Mouse (Mus musculus) neural tube, embryonic 15.5 days (tissue): ENCODE data around the gene Cadm1. TPM values are rescaled to one million over a fixed set of nuclear protein-coding genes. Genes with fewer than 3 reads are reported as not detected.
A peak's percentile ranks its signal among the peaks of the same experiment; 100 is the strongest.

Source experiments
- ATAC-seq: fragments of 200-750 bp; cut with Nextera tagmentation; 2 replicates; pipeline ENCODE4 v1.8.0; 2017; ENCODE audit warnings: mild to moderate bottlenecking, moderate TSS enrichment, moderate library complexity; ENCODE audit not compliant: low FRiP score
- H3K27ac ChIP-seq: fragments of 300-500 bp; sonication (generic); replicated peaks from 2 replicates; pipeline ENCODE4 v1.5.1; 2015; ENCODE audit warnings: mild to moderate bottlenecking, inconsistent platforms
- H3K27me3 ChIP-seq: fragments of 300-500 bp; sonication (generic); replicated peaks from 2 replicates; pipeline ENCODE4 v1.6.1; 2015; ENCODE audit warnings: inconsistent platforms
- H3K36me3 ChIP-seq: fragments of 300-500 bp; sonication (generic); 2 replicates; pipeline ENCODE4 v1.6.1; 2015; ENCODE audit warnings: inconsistent platforms
- H3K4me1 ChIP-seq: fragments of 300-500 bp; sonication (generic); 2 replicates; pipeline ENCODE4 v1.6.1; 2015; ENCODE audit warnings: inconsistent platforms
- H3K4me2 ChIP-seq: fragments of 300-500 bp; sonication (generic); 2 replicates; pipeline ENCODE4 v1.6.1; 2015; ENCODE audit warnings: inconsistent platforms, mild to moderate bottlenecking, moderate library complexity
- H3K4me3 ChIP-seq: fragments of 300-500 bp; sonication (generic); replicated peaks from 2 replicates; pipeline ENCODE4 v1.5.1; 2015; ENCODE audit warnings: mild to moderate bottlenecking, inconsistent platforms
- H3K9ac ChIP-seq: fragments of 300-500 bp; sonication (generic); replicated peaks from 2 replicates; pipeline ENCODE4 v1.6.1; 2015; ENCODE audit warnings: mild to moderate bottlenecking, inconsistent platforms
- H3K9me3 ChIP-seq: fragments of 300-500 bp; sonication (generic); replicated peaks from 2 replicates; pipeline ENCODE4 v1.6.1; 2016; ENCODE audit warnings: inconsistent platforms
- WGBS: fragments of 180-500 bp; shearing (Covaris S2); methylation state at CpG from one replicate; pipeline ENCODE4 v1.1.7; 2015; ENCODE audit warnings: mixed read lengths; 5-methylcytosine and 5-hydroxymethylcytosine counted together
- polyA plus RNA-seq: library from polyadenylated mRNA; unstranded; fragments of >200 nt; fragmentation: Nextera tagmentation; extraction: Ambion mirVana; gene quantifications from 2 replicates; pipeline ENCODE4 v1.2.1, GENCODE M21; 2015

Gene Cadm1
- 146 and 157 TPM in 2 replicates for polyA plus RNA-seq

DNA sequence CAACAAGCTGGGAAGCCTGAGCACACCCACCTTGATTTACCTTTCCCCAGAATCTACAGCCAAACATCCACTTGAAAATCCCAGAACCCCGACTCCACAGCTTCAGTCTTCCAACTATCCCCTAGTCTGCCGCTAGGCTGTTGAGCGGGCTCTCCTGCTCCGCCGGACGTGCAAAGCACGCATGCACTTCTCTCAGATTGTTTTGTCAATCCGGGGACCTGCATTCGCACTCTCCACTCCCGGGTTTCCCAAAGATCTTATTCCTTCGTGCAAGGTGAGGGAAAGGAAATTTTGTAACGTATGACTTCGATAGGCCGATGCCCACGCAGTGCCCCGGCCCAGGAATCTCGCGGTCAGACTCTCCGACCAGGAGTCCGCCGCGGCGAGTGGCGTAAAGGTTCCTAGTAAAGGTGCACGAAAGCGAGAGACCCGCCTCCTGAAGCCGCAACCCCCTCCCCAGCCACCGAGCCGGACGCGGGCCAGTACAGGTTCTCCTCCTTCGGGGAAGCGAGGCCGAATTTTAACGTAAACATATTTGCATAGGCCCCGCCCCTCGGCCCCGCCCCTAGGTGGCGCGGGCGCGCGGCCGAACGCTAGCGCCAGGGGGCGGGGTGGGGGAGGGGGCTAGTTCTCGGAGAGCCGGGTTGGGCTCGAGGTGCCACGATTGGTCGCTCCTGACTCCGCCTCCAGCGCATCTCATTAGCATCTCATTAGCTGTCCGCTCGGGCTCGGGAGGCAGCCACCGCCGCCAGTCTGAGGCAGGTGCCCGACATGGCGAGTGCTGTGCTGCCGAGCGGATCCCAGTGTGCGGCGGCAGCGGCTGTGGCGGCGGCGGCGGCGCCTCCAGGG, at the start of gene Cadm1:
Gene Cadm1, plus strand, starts transcription at position 572 of the 849 bp plus-strand sequence.
- Histone ChIP-seq H3K9me3 (no peaks in the 10 kb centered on the region), H3K4me3 (peak within 1 kb of the TSS; percentile 82)

DNA sequence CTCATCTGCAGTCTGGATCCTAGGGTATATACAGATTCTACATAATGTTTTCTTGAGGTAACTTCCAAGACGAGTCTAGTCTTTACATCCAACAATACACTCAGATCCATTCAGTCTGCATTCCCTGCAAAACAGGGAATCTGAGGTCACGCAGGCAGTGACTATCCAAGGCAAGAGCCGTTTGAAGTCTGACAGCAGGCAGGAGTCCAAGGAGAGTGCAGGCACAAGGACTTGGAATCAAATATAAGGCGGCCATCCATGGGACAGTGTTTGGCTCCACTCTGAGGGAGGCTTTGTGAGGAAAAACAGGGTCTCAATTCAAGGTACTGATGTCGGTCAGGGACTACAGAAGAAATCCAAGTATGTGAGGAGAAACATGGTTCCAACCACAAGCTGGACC, 45.5 kb upstream of the Cadm1 start:
- H3K4me2 ChIP-seq, result no peak overlapping the region
- no peak overlapping the region for H3K4me3 ChIP-seq
- H3K27ac ChIP-seq, result no peak overlapping the region
- no peaks in the 10 kb centered on the region for H3K4me1 ChIP-seq
- no peak for ATAC-seq
- 86% methylated on average over 5 of the region's 5 CpGs for WGBS
- no peak overlapping the region for H3K9ac ChIP-seq
- H3K36me3 ChIP-seq, result no peaks in the 10 kb centered on the region
- H3K27me3 ChIP-seq, result no peaks in the 10 kb centered on the region
- no peaks in the 10 kb centered on the region for H3K9me3 ChIP-seq

More for the DNA sequence above, at the start of gene Cadm1:
- ATAC-seq, result peak; percentile 96
- Histone ChIP-seq H3K36me3 (no peaks in the 10 kb centered on the region), H3K27me3 (no peaks in the 10 kb centered on the region), H3K4me2 (peak within 1 kb of the TSS; percentile 80), H3K4me1 (peaks cover 32% of the 10 kb centered on the region), H3K9ac (peak within 1 kb of the TSS; percentile 88), H3K27ac (peak within 1 kb of the TSS; percentile 94)
- WGBS, result under 1% methylated on average over 67 of the region's 72 CpGs

DNA sequence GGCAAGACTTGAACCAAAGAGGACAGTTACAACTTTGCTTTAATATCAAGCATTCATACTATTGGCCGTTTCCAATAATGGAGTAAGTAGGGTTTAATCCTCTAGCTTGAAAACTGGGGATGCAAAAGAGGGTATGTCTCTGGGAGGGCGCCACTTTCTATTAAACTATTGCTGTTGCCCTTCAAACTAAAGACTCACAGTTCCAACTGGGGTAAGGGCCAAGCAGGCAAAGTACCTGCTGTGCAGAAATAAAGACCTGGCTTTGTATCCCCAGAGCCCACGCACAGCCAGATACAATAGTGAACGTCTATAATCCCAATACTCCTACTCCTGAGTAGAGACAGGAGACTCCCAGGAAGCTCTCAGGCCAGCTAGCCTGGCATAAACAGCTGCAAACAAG, 44.8 kb upstream of the Cadm1 start:
- no peaks in the 10 kb centered on the region for H3K9me3 ChIP-seq
- H3K4me3 ChIP-seq, result no peak overlapping the region
- no peak overlapping the region for H3K4me2 ChIP-seq
- no peaks in the 10 kb centered on the region for H3K4me1 ChIP-seq
- no peak overlapping the region for H3K27ac ChIP-seq
- WGBS, result 59% methylated on average over 4 of the region's 4 CpGs
- H3K9ac ChIP-seq, result no peak overlapping the region
- H3K27me3 ChIP-seq, result no peaks in the 10 kb centered on the region
- H3K36me3 ChIP-seq, result no peaks in the 10 kb centered on the region
- no peak for ATAC-seq

DNA sequence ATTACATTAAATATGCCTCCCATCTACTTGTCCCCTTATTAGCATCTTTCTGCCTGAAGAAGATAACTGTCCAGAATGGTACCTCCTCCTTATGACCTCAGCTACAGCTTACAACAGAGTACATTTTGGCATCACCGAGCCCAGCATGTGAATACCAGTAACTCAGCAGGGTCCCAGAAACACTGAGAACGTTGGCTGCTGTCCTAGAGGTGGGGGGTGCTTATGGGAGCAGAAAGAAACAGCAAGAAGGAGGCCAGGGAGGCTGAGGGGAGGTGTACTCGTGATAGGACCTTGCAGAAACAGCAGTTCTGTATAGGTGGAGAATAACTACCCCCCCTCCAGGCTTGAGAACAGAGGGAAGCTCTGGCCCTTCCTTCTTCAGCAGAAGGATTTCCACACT, 30.2 kb upstream of the Cadm1 start:
- Histone ChIP-seq H3K9me3 (no peaks in the 10 kb centered on the region), H3K4me3 (no peak overlapping the region), H3K4me2 (no peak overlapping the region), H3K36me3 (no peaks in the 10 kb centered on the region), H3K27ac (no peak overlapping the region), H3K9ac (no peak overlapping the region), H3K27me3 (no peaks in the 10 kb centered on the region), H3K4me1 (no peaks in the 10 kb centered on the region)
- 20% methylated on average over 3 of the region's 3 CpGs for whole genome bisulfite sequencing
- ATAC-seq, result no peak

DNA sequence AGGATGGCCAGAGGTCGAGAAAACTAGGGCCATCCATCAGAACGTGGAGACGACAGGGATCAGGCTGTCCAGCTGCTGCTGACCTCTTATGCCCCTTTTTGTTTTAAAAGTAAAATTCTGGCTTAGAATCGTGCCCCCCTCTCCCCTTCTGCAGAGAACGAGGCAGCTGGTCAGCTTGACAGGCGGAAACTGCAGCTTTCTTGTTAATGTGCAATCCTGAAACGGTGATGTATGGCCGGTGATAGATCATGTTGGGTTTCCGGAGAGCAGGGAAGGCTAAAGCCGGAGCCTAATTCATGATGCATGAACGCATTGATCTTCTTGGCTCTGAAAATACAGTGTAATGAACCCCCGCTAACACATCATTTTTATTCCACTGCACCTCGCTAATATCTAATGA, 24.0 kb upstream of the Cadm1 start:
- ATAC-seq, result no peak
- 14% methylated on average over 13 of the region's 13 CpGs for WGBS

DNA sequence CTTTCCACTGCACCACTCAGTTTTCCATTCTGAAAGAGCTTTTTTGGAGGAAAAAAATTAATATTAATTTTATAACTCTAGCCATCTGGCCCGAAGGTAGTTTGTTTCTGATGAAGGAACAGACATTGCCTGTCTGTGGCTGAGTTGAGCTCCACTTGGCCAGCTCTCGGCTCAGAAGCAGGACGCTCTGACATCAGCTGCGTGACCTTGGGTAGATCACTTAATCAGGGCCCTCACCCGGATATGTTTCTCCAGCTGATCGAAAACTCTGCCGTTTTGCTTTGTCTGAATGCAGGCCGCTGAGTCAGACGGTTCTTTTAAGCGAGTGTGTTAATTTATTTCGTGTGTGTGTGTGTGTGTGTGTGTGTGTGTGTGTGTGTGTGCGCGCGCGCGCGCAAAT, 23.1 kb upstream of the Cadm1 start:
- no peak for ATAC-seq
- 81% methylated on average over 17 of the region's 17 CpGs for WGBS
- H3K27ac ChIP-seq, result no peak overlapping the region

More for the DNA sequence above, 24.0 kb upstream of the Cadm1 start:
- Histone ChIP-seq H3K4me3 (no peak overlapping the region), H3K9me3 (no peaks in the 10 kb centered on the region), H3K36me3 (no peaks in the 10 kb centered on the region), H3K4me1 (peaks cover 17% of the 10 kb centered on the region), H3K4me2 (no peak overlapping the region), H3K27me3 (no peaks in the 10 kb centered on the region), H3K9ac (no peak overlapping the region), H3K27ac (0 out of 2 replicates have a peak overlapping the region, but pooled peaks have one; percentile 9)

DNA sequence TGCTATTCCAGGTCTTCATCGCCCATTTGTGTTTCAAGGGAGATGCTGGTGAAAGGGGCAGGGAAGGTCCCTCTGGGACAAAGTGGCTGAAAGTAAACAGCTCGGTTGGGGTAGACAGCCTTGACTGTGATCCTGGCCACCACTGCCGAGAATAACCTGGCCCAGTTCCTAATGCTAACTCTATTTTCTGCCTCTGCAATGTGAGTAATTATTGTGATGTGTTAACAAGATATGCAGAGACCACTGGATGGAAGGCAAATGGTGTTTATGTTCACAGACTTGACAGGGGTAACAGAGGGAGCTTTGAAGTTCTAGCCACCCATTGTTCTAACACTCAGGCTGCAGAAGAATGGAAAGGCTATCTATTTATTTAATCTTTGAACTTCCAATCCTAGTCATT, 21.9 kb upstream of the Cadm1 start:
- no peak for ATAC-seq
- no peak overlapping the region for H3K9ac ChIP-seq
- H3K27ac ChIP-seq, result no peak overlapping the region
- no peaks in the 10 kb centered on the region for H3K27me3 ChIP-seq
- H3K4me2 ChIP-seq, result no peak overlapping the region
- H3K4me1 ChIP-seq, result peaks cover 17% of the 10 kb centered on the region
- H3K4me3 ChIP-seq, result no peak overlapping the region
- no peaks in the 10 kb centered on the region for H3K9me3 ChIP-seq
- H3K36me3 ChIP-seq, result no peaks in the 10 kb centered on the region
- 65% methylated on average over 3 of the region's 3 CpGs for WGBS

More for the DNA sequence above, 23.1 kb upstream of the Cadm1 start:
- no peak overlapping the region for H3K4me2 ChIP-seq
- peaks cover 17% of the 10 kb centered on the region for H3K4me1 ChIP-seq
- H3K9me3 ChIP-seq, result no peaks in the 10 kb centered on the region
- no peak overlapping the region for H3K4me3 ChIP-seq
- no peak overlapping the region for H3K9ac ChIP-seq
- no peaks in the 10 kb centered on the region for H3K27me3 ChIP-seq
- no peaks in the 10 kb centered on the region for H3K36me3 ChIP-seq

DNA sequence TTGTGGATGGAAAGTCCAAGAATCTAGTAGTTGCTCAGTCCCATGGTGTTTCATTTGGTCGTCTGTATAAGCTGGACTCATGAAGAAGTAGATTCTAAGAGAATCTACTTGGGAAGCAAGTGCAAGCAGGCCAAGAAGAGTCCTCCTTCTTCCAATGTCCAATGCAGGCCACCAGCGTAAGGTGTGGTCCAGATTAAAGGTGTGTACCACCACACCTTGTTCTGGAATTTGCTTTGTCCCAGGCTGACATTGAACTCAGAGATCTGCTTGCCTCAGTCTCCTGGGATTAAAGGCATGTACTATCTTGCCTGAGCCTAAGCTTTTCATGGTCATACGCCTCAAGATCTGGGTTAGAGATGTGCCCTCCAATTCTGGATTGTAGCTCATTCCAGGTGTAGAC, 17.5 kb upstream of the Cadm1 start:
- no peak for ATAC-seq
- Histone ChIP-seq H3K4me2 (no peak overlapping the region), H3K27me3 (no peaks in the 10 kb centered on the region), H3K9ac (no peak overlapping the region), H3K36me3 (no peaks in the 10 kb centered on the region), H3K4me1 (peaks cover 5% of the 10 kb centered on the region; the same call in 1 of the 2 replicates), H3K9me3 (no peaks in the 10 kb centered on the region), H3K27ac (no peak overlapping the region), H3K4me3 (no peak overlapping the region)
- 92% methylated on average over 3 of the region's 3 CpGs for WGBS

DNA sequence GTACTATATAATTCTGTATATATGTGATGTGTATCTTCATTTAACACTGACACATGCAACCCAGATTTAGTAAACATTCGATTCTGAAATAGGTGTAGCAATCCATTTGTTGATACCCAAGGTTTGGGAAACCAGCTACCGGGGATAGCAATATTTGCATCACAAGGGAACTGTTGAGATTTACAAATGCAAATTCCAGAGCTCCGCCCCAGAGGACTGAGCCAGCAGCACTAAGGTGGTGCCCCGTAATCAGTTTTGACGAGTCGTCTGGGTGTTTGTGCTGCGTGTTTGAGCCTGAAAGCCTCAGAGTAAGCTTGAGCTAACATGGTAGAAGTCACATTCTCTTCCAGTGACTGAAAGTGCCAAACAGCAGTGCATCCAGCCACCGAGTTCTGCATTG, 15.7 kb upstream of the Cadm1 start:
- Histone ChIP-seq H3K4me1 (peaks cover 5% of the 10 kb centered on the region; the same call in 1 of the 2 replicates), H3K36me3 (no peaks in the 10 kb centered on the region), H3K4me3 (no peak overlapping the region), H3K27me3 (no peaks in the 10 kb centered on the region), H3K9ac (no peak overlapping the region), H3K4me2 (no peak overlapping the region), H3K9me3 (no peaks in the 10 kb centered on the region), H3K27ac (no peak overlapping the region)
- ATAC-seq, result no peak
- WGBS, result 16% methylated on average over 8 of the region's 8 CpGs

DNA sequence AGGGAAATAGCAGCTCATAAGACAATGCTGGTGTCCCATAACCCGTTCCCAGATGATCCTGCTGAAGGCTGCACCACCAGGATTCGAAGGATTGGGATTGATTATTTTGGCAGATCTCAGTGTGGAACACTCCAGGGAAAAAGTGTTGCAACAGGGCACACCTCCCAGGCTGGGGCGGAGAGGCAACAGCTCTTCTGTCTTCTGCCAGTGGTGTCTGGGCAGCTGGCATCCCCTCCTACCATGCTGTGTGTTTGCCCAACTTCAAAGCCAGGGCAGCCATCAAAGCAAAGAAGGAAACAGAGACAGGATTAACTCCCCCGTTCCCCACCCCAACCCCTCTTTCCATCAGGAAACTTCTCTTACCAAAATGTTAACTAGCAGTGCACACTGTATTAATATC, 13.7 kb upstream of the Cadm1 start:
- ATAC-seq, result no peak
- Histone ChIP-seq H3K36me3 (no peaks in the 10 kb centered on the region), H3K27me3 (0 out of 2 replicates have a peak, but pooled peaks cover 3% of the 10 kb centered on the region), H3K4me2 (no peak overlapping the region), H3K9me3 (no peaks in the 10 kb centered on the region), H3K27ac (no peak overlapping the region), H3K9ac (no peak overlapping the region), H3K4me3 (no peak overlapping the region), H3K4me1 (peaks cover 5% of the 10 kb centered on the region; the same call in 1 of the 2 replicates)
- WGBS, result 59% methylated on average over 4 of the region's 4 CpGs

DNA sequence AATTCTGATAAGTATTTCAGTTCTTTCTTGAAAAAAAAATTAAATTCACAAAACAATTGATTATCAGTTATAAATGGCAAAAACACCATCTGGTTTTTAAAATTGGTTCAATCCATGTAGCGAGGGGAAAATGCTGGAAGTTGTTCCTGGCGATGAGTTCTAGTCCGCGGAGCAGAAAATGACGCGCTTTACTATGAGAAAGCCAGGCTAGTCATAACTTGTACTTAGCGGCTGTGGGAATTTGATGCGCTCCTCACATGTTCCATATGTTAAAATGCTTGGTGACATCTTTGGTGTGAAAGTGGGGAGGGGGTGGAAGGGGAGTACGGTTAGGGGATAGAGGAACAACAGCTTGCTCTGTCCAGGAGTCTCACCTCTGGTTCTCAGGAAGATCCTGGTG, 2.7 kb upstream of the Cadm1 start:
- no peaks in the 10 kb centered on the region for H3K27me3 ChIP-seq
- no peak overlapping the region for H3K9ac ChIP-seq
- no peak overlapping the region for H3K4me3 ChIP-seq
- peaks cover 15% of the 10 kb centered on the region for H3K4me1 ChIP-seq
- no peak for ATAC-seq
- H3K4me2 ChIP-seq, result no peak overlapping the region
- WGBS, result 91% methylated on average over 9 of the region's 9 CpGs
- H3K36me3 ChIP-seq, result no peaks in the 10 kb centered on the region
- no peaks in the 10 kb centered on the region for H3K9me3 ChIP-seq
- no peak overlapping the region for H3K27ac ChIP-seq

DNA sequence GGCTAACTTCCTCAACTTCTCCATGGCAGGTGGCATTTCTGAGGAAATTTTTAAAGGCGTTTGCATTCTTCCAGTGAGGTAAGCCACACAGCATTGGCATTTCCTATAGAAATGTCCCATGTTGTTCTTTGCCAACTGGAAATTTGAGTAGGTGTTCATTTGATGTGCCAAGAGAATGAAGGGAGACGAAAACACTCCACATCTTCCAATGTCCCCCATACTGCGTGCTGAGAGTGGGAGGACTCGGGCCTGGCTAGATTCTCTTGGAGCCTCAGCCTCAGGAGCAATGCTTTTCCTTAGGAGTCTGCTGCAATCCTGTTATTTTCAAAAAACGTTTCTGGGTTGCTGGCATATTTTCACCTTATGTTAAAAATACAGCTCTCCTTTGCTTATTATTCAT, 2.2 kb upstream of the Cadm1 start:
- 86% methylated on average over 5 of the region's 5 CpGs for WGBS
- H3K9ac ChIP-seq, result no peak overlapping the region
- H3K9me3 ChIP-seq, result no peaks in the 10 kb centered on the region
- no peak overlapping the region for H3K4me3 ChIP-seq
- H3K36me3 ChIP-seq, result no peaks in the 10 kb centered on the region
- no peaks in the 10 kb centered on the region for H3K27me3 ChIP-seq
- H3K4me1 ChIP-seq, result peaks cover 19% of the 10 kb centered on the region
- ATAC-seq, result no peak
- H3K4me2 ChIP-seq, result no peak overlapping the region
- H3K27ac ChIP-seq, result no peak overlapping the region
